11 mouse cellular contexts compared by ENCODE assay signal in the genomic region with DNA sequence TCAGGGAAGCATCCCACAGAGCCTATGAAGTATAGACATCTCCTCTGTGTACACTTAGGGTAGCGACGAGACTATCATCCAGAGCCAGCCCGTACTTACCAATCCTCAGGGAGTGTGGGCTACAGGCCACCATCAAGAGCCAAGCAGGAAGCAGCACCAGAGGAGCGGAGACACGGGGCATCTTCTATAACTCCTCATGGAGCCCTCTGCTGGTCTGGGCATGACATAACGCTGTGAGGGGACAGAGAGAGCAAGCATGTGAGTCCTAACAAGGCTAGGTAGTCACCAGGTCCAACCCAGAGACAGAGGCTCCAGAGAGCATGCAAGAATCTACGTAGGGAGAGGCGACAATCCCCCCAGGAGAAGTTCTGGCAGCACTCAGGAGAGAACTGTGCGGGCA.
DNase-seq lines count a peak whose midpoint lies in the region; ATAC-seq and TF ChIP-seq lines count a peak whose summit lies in the region.
"Had no signal": no experiment of that assay in that cellular context is flagged by ENCODE, and none has a peak within 500 bp of the region (broad histone marks: within the 10 kb centered on the region; RNA-seq: fewer than 3 reads in every experiment).

No protein-coding gene starts in this region.

- peak; percentile 37; the same call in 1 of the 2 replicates for TF ChIP-seq CTCF in cortical plate, adult 2 months (IDR thresholded peaks at IDR 0.05; ENCODE audit: extremely low read depth, insufficient read depth, low read length)
- peak; percentile 53; the same call in 1 of the 2 replicates for TF ChIP-seq CTCF in small intestine, adult 2 months (IDR thresholded peaks at IDR 0.05; ENCODE audit: extremely low read depth, insufficient read length, insufficient replicate concordance, low read depth, low read length)

- no peaks in the 10 kb centered on the region for H3K36me3 ChIP-seq in liver, embryonic 12.5 days
- no peaks in the 10 kb centered on the region for H3K36me3 ChIP-seq in small intestine, adult 2 months (ENCODE audit: control insufficient read depth, insufficient read depth, low read length)
- H3K36me3 ChIP-seq in hindbrain, embryonic 13.5 days, result no peaks in the 10 kb centered on the region
- H3K36me3 ChIP-seq: forebrain, embryonic 15.5 days had no signal

- no peaks in the 10 kb centered on the region for H3K9me3 ChIP-seq in liver, embryonic 12.5 days (replicated peaks)
- no peaks in the 10 kb centered on the region for H3K9me3 ChIP-seq in hindbrain, embryonic 13.5 days
- H3K9me3 ChIP-seq: forebrain, embryonic 15.5 days had no signal

- H3K4me1 ChIP-seq in liver, embryonic 12.5 days, result no peaks in the 10 kb centered on the region
- H3K4me1 ChIP-seq in cortical plate, adult 2 months (ENCODE audit: control insufficient read depth, insufficient read depth, low read length), result peaks cover 4% of the 10 kb centered on the region
- no peaks in the 10 kb centered on the region for H3K4me1 ChIP-seq in small intestine, adult 2 months (ENCODE audit: control insufficient read depth, insufficient read depth, insufficient read length, low read length)
- H3K4me1 ChIP-seq in hindbrain, embryonic 13.5 days (replicated peaks), result peaks cover 3% of the 10 kb centered on the region
- H3K4me1 ChIP-seq: forebrain, embryonic 15.5 days had no signal

- H3K4me2 ChIP-seq in liver, embryonic 12.5 days, result no peak overlapping the region
- no peak overlapping the region for H3K4me2 ChIP-seq in hindbrain, embryonic 13.5 days
- H3K4me2 ChIP-seq: forebrain, embryonic 15.5 days had no signal

- no peak overlapping the region for H3K9ac ChIP-seq in liver, embryonic 12.5 days
- H3K9ac ChIP-seq in hindbrain, embryonic 13.5 days, result no peak overlapping the region
- H3K9ac ChIP-seq: forebrain, embryonic 15.5 days had no signal

- no peak for TF ChIP-seq POLR2A in cortical plate, adult 2 months (IDR thresholded peaks at IDR 0.05; ENCODE audit: extremely low read depth, insufficient read depth, low read length)
- TF ChIP-seq POLR2A in small intestine, adult 2 months (IDR thresholded peaks at IDR 0.05; ENCODE audit: low read depth, low read length), result no peak

- ATAC-seq in liver, embryonic 12.5 days, result no peak
- ATAC-seq in hindbrain, embryonic 13.5 days (ENCODE audit: low FRiP score), result no peak
- ATAC-seq: forebrain, embryonic 15.5 days; hindbrain, embryonic 16.5 days had no signal

- H3K27ac ChIP-seq in liver, embryonic 12.5 days, result no peak overlapping the region
- no peak overlapping the region for H3K27ac ChIP-seq in cortical plate, adult 2 months (ENCODE audit: insufficient read depth, low read length)
- no peak overlapping the region for H3K27ac ChIP-seq in small intestine, adult 2 months (ENCODE audit: insufficient read depth, low read depth, low read length)
- no peak overlapping the region for H3K27ac ChIP-seq in hindbrain, embryonic 13.5 days
- H3K27ac ChIP-seq: forebrain, embryonic 15.5 days had no signal

- 54% methylated on average over 9 of the region's 9 CpGs for WGBS in liver, embryonic 12.5 days (ENCODE audit: insufficient replicate concordance)
- 69% methylated on average over 9 of the region's 9 CpGs for WGBS in small intestine, adult 2 months
- 72% methylated on average over 9 of the region's 9 CpGs for WGBS in hindbrain, embryonic 13.5 days

- H3K4me3 ChIP-seq in liver, embryonic 12.5 days, result no peak overlapping the region
- H3K4me3 ChIP-seq in cortical plate, adult 2 months (ENCODE audit: insufficient read depth, low read length), result no peak overlapping the region
- H3K4me3 ChIP-seq in small intestine, adult 2 months (ENCODE audit: low read depth, low read length), result no peak overlapping the region
- no peak overlapping the region for H3K4me3 ChIP-seq in hindbrain, embryonic 13.5 days
- H3K4me3 ChIP-seq: forebrain, embryonic 15.5 days had no signal

- no peaks in the 10 kb centered on the region for H3K27me3 ChIP-seq in liver, embryonic 12.5 days (replicated peaks)
- H3K27me3 ChIP-seq in small intestine, adult 2 months (ENCODE audit: control insufficient read depth, insufficient read depth, low read length), result no peaks in the 10 kb centered on the region
- H3K27me3 ChIP-seq in hindbrain, embryonic 13.5 days, result no peaks in the 10 kb centered on the region
- H3K27me3 ChIP-seq: forebrain, embryonic 15.5 days had no signal

- peak; percentile 20 for DNase-seq in adrenal gland, adult 2 months
- DNase-seq in adrenal gland, postnatal 4 days (ENCODE audit: low spot score in 2 of 2), result no peak
- peak; percentile 11 for DNase-seq in liver
- DNase-seq in heart, adult 9 months (ENCODE audit: low spot score in 2 of 2), result no peak
- DNase-seq: B cell, adult 2 months had no signal

Comparison
In these comparisons a context has a peak if more than half of its experiments do, and no peak if none do; other contexts are left out.
1. DNase-seq: peak in adrenal gland, adult 2 months (single experiment) and liver (single experiment); none in adrenal gland, postnatal 4 days (0 of 2) and heart, adult 9 months (0 of 2).